Mouse (Mus musculus): ENCODE measurements around the gene Ccdc153.

The Ccdc153 gene

DNA sequence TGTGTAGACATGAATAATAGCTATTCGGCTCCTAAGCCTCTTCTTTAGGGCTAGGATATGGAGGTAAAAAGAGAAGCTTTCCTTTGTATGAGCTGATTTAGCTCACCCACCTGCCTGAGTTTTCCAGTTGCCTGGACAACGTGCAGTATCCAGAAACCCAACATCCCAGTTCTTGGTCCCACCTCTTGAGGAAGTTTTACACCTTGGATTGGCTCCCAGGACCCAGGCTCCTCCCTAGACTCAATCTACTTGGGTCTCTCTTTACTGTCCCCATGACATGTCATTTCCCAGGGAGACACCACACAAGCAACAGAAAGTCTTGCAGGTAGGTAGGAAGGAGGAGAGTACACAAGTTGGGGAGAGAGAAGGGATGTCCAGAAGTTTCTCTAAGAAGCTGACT is at the start of gene Ccdc153:
TSS of gene Ccdc153 (plus strand) at position 278 of the 400 bp plus-strand sequence.
- DNase-seq (ENCODE audit: low spot score) = no peak

DNA sequence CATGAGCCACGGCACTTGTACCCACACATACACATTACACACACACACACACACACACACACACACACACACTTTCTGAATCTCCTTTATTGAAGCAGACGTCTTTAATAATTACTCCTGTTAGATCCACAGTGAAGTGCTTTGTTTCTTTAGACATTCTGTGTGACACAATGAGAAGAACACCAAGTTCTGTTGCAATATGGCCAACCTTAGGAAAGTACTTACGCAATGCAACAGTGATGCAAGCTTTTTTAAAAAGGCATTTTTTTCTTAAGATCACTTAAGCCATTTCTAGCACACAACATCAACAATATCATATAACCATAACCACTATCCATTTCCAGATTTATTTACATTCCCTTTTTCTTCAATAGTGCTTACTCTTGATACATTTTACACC is 49.3 kb upstream of the Ccdc153 start:
- no peak for DNase-seq (ENCODE audit: low spot score)

DNA sequence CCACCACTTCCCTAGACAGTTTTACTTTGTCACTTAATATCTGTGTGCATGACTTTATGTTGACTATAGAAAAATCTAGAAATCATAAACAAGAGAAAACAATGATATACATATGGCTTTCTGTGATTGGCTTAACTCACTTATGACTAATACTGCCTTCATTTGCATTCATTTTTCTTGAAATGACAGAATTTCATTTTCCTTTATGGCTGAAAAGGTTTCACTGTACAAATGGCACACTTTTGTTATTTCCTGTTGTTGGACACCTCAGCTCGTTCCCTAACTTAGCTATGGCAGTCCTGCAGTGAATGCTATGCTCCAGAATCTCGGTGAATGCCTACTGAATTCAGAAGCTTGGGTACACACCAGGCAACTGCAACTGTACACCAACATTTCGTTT is 48.2 kb upstream of the Ccdc153 start:
- no peak for DNase-seq (ENCODE audit: low spot score)

- no peak for DNase-seq (ENCODE audit: low spot score)
Observed at GRCm38 (mm10) chr9:44192794-44193193, 47.7 kb upstream of the Ccdc153 start.

- DNase-seq (ENCODE audit: low spot score) = no peak
Observed at GRCm38 (mm10) chr9:44194000-44194399, 46.5 kb upstream of the Ccdc153 start.

DNA sequence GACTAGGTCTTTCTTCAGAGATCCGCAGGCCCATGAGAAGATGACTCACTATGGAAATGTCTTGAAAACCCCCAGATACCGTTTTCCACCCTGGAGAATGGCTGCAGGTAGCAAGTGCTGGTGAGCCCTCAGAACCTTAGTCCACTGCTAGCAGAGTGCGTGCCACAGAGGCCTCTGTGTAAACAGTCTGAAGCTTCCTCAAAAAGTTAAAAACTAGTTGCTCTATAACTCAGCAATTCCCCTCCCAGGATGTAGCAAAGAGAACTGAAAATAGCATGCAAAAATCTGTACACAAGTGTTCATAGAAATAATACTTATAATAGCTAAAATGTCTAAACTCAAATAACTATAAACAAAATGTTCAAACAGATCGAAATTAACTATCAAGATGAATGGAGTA is 44.1 kb upstream of the Ccdc153 start:
- no peak for DNase-seq (ENCODE audit: low spot score)

DNA sequence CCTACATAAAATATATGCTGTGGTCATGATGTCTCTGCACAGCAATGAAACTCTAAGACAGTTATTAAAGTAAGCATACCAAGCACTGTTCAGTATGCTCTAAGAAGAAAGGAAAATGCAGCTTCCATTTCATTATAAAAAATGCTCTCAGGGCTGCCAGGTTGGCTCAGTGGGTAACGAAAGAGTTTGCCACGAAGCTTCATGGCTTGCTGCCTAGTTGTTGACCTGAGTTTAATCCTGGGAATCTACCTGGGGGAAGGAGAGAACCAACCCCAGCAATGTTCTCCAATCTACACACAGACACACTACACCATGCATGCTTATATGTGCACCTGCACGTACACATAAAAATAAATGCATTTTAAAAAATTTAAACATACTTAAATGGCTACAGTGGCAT is 41.3 kb upstream of the Ccdc153 start:
- no peak for DNase-seq (ENCODE audit: low spot score)

DNA sequence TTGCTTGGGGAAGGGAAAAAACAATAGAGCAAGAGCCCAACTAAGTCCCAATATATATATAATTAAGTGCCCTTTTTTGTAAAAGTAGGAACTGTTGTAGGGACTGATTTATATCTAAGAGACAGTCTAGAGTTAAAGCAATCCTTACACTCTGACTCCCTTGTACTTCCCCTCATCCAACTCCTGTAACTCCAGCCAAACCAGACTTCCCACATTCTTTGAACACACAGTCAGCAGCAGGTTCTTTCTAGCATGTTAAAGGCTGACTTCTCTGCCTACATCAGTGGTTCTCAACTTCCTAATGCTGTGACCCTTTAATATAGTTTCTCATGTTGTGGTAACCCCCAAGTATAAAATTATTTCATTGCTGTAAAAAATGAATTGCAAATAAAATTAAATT is 40.9 kb upstream of the Ccdc153 start:
- DNase-seq (ENCODE audit: low spot score) = peak; percentile 4

GRCm38 (mm10) chr9:44200458-44200857 is 40.0 kb upstream of the Ccdc153 start:
- DNase-seq (ENCODE audit: low spot score) = no peak

GRCm38 (mm10) chr9:44207840-44208239 is 32.6 kb upstream of the Ccdc153 start:
- DNase-seq (ENCODE audit: low spot score) = no peak

- DNase-seq (ENCODE audit: low spot score) = no peak
Observed at GRCm38 (mm10) chr9:44209416-44209815, 31.1 kb upstream of the Ccdc153 start.

DNA sequence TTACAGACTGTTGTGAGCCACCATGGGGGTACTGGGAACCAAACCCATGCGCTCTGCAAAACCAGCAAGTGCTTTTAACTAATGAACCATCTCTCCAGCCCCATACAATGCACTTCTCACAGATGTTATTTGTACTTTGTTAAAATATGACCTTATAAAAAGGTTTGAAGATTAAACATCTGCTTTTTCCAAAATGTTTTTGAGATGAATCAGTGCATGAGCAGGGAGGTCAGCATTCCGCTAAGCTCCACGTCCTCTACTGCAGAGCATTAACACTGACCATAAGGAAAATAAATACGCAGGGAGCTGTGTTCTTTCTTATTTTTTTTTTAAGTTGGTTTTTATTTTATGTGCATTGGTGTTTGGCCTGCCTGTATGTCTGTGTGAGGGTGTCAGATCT is 28.1 kb upstream of the Ccdc153 start:
- DNase-seq (ENCODE audit: low spot score) = no peak

DNA sequence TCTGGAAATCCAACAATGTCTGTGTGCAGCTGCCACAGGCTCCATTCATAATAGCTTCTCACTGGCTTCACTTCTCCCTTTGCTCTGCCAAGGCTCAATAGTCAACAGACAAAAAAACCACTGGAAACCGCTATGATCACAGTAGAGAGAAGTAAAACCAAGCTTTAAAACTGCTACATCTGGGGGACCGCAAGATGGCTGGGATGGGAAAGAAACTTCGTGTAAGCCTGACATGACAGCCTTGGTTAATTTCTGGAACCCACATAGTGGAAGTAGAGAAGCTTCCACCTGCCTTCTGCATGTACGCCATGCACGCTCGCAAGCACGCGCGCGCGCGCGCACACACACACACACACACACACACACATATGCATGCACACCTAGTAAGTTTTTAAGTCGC is 26.9 kb upstream of the Ccdc153 start:
- no peak for DNase-seq (ENCODE audit: low spot score)

DNA sequence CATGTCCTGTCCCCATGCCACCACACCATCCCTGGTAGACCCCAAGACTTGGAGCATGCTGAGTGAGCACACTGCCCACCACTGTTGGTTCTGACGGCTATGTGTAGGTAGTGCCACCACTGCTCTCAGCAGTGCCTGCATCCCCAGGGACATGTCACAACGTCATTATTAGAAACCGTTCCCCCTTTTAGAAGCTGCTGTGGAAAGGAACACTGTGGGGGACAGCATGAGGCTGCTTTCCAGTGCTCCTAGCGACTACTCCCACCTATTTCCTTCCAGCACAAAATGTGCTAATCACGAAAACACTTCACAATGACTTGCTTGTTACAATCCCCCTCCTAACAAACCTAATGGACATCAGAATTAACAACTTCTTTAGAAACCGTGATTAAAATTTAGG is 14.5 kb upstream of the Ccdc153 start:
- no peak for DNase-seq (ENCODE audit: low spot score)

DNA sequence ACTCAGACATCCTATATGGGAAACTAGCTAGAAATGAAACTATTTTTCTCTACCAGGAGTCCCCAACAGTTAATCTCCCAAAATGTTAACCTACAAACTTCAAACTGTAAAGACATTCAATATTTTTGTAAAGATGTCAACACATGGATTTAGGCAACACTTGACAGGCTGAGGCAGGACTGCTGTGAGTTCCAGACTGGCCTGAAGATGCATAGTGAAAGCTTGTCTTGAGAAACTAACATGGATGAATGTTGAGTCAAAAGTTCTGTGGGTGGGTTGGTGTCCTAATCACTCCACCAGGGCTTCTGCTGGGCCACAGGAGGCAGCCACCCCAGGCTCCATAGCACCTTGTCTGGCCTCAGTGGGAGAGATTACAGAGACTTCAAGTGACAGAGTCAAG is 8.9 kb upstream of the Ccdc153 start:
- no peak for DNase-seq (ENCODE audit: low spot score)

DNA sequence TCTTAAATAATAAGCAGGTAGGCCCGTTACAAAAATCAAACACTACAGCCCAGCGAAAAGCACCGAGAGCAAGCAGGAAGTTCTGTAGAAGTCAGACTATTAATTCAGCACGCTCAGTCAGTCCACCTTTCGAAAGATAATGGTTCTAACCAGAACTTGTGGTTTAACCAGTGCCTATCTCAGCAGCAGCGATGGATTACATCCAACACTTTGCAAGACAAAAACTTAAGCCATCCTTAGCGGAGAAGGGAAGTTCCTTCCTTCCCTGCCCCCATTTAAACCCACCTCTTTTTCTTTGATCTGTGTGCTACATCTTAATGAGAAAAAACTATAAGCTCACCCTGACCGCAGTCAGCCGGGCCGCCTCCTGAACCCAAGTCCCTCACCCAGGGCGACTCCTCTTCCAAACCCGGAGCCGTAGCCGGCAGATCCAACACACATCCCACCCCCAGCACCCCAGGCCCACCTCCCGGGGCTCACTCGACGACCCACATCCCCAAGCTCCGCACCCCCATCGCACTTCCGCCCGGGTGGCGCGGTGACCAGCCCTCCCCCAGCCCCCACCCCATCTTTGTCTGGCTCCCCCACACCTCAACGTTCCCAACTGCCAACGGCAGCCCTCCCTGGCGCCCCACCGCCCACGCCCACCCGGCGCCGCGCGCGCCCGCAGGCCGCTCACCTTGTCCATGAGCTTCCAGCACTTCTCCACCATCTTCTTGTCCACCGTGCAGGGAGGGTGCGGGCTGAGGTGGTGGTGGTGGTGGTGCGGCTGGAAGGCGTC is 7.3 kb upstream of the Ccdc153 start:
- DNase-seq (ENCODE audit: low spot score) = peak; percentile 58

GRCm38 (mm10) chr9:44233802-44234478 is 6.5 kb upstream of the Ccdc153 start, which contains the start of gene Cbl:
TSS of gene Cbl (minus strand) at chr9:44234049.
- DNase-seq (ENCODE audit: low spot score) = peak; percentile 100

DNA sequence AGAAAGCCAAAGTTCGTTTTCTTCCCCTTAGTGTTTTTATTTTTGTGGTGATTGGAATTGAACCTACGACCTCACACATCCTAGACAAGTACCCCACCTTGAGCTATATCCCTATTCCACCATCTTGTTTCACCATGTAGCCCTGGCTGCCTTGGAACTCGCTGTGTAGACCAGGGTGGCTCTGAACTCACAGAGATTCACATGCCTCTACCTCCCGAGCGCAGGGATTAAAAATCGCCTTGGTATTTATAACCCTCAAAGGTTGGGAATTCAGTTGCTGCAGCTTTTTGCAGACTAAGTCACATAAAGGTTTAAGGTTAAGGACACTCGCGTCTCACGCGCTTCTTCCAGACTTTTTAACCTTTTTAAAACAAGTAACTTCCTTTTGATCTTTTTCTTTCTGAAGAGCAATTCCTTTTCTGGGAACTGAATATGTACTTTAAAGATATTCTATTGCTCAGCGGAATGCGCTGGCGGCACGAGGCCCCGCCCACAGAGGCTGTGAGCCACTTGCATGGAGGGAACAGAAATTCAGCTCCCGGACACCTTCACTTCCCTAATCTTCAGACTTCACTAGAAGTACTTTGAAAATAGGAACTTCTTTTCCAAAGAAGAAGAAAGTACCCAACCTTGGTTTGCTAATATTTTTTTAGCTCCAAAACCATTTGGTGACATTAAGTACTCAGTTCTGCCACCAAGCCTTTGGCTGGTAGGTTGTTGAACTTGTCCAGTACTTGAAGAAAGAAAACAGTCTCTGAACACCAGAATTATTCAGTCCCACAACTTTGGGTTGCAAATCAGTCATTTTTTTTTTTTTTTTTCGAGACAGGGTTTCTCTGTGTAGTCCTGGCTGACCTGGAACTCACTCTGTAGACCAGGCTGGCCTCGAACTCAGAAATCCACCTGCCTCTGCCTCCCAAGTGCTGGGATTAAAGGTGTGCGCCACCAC is 5.7 kb upstream of the Ccdc153 start:
- DNase-seq (ENCODE audit: low spot score) = peak; percentile 66

- DNase-seq (ENCODE audit: low spot score) = no peak
Observed at GRCm38 (mm10) chr9:44236601-44237000, 3.9 kb upstream of the Ccdc153 start.

DNA sequence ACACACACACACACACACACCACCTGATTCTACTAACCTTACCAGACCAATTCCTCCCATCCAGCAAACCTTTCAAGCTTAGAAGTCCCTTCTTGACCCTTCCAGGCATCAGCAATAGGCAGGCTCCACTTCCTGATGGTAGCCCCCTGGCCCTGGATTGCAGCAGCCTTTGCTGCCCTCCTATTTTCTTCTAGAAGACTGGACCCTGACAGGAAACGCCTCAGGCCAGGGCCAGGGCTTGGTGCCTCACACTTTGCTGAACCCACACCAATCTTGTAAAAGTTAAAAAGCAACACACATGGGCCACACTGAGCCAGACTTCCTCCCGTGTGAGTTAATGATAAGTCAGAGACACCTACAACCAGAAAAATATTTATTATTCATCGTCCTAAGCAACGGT is 3.3 kb upstream of the Ccdc153 start:
- no peak for DNase-seq (ENCODE audit: low spot score)

GRCm38 (mm10) chr9:44238501-44239190 is 1.8 kb upstream of the Ccdc153 start:
- DNase-seq (ENCODE audit: low spot score) = no peak

- peak; percentile 87 for DNase-seq (ENCODE audit: low spot score)
Observed at GRCm38 (mm10) chr9:44239447-44239846, 1.0 kb upstream of the Ccdc153 start.
